Mouse (Mus musculus): ENCODE results near the gene Atp2a1. TPM values are rescaled to one million over a fixed set of nuclear protein-coding genes. Genes with fewer than 3 reads are reported as not detected.

Gene Atp2a1
- polyA plus RNA-seq, 1 experiment, result 2.2 TPM

DNA sequence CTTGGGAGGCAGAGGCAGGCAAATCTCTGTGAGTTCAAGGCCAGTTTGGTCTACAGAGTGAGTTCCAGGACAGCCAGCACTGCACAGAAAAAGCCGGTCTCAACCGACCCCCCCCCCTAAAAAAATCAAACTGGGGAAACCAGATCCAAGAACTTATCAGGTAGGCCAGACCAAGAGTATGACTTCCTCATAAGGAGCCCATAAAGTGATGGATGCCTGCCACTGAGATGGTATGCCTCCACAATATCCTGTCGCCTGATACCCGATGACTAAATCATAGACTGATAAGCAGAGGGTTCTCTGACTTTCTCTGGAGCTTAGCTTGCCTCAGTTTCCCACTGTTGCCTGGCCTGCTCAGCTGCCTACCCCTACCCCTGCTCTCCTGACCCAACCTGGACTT is 65.1 kb downstream of the Atp2a1 start:
- no peak for TF ChIP-seq MAX (IDR thresholded peaks at IDR 0.05)
- TF ChIP-seq CEBPB (IDR thresholded peaks at IDR 0.05; ENCODE audit: low read depth), result no peak
- TF ChIP-seq USF1 (IDR thresholded peaks at IDR 0.05; ENCODE audit: low read depth), result no peak
- no peak for TF ChIP-seq CTCF (IDR thresholded peaks at IDR 0.05; ENCODE audit: control insufficient read depth, insufficient read depth, insufficient read length)
- no peak for TF ChIP-seq MYOD1 (IDR thresholded peaks at IDR 0.05; ENCODE audit: control insufficient read depth, insufficient read length, low read depth)
- no peak for TF ChIP-seq FOSL1 (IDR thresholded peaks at IDR 0.05; ENCODE audit: insufficient read depth, low read length, poor library complexity, severe bottlenecking)
- TF ChIP-seq MYOG (IDR thresholded peaks at IDR 0.05; ENCODE audit: control insufficient read depth, extremely low read depth, insufficient read length), result no peak
- no peak overlapping the region for H3ac ChIP-seq (ENCODE audit: control insufficient read depth, insufficient read length, low read depth)
- H3K4me3 ChIP-seq (ENCODE audit: insufficient read depth, poor library complexity, severe bottlenecking), result no peak overlapping the region
- no peaks in the 10 kb centered on the region for H3K27me3 ChIP-seq (ENCODE audit: control insufficient read depth, insufficient read depth, insufficient read length)
- peaks cover 5% of the 10 kb centered on the region for H3K79me2 ChIP-seq (ENCODE audit: control insufficient read depth, insufficient read depth)
- H3K79me3 ChIP-seq (ENCODE audit: low read depth), result no peaks in the 10 kb centered on the region
- no peaks in the 10 kb centered on the region for H3K36me3 ChIP-seq (ENCODE audit: control insufficient read depth, insufficient read depth)

DNA sequence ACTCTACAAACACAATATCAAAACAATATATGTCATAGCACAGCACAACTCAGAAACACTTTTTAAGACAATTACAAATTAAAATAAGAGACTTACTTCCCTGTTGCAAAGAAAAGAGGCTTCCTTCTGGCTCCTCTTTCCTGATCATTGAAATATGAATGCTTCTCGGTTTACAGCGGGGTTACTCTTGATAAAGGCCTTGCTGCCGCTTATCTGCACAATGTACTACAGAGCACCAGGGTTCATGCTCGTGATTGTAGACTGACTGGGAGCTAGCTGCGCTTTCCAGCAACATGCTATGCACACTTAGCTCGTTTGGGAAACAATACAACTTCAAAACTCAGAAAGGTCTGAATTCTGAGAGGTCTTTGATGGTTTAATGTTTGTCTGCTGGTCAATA is 65.7 kb downstream of the Atp2a1 start:
- H3K4me3 ChIP-seq (ENCODE audit: insufficient read depth, poor library complexity, severe bottlenecking), result no peak overlapping the region
- H3ac ChIP-seq (ENCODE audit: control insufficient read depth, insufficient read length, low read depth), result no peak overlapping the region
- no peaks in the 10 kb centered on the region for H3K27me3 ChIP-seq (ENCODE audit: control insufficient read depth, insufficient read depth, insufficient read length)
- H3K79me3 ChIP-seq (ENCODE audit: low read depth), result no peaks in the 10 kb centered on the region
- no peaks in the 10 kb centered on the region for H3K36me3 ChIP-seq (ENCODE audit: control insufficient read depth, insufficient read depth)
- peaks cover 5% of the 10 kb centered on the region for H3K79me2 ChIP-seq (ENCODE audit: control insufficient read depth, insufficient read depth)
- no peak for TF ChIP-seq MYOD1 (IDR thresholded peaks at IDR 0.05; ENCODE audit: control insufficient read depth, insufficient read length, low read depth)
- no peak for TF ChIP-seq CTCF (IDR thresholded peaks at IDR 0.05; ENCODE audit: control insufficient read depth, insufficient read depth, insufficient read length)
- TF ChIP-seq MYOG (IDR thresholded peaks at IDR 0.05; ENCODE audit: control insufficient read depth, extremely low read depth, insufficient read length), result no peak
- TF ChIP-seq USF1 (IDR thresholded peaks at IDR 0.05; ENCODE audit: low read depth), result no peak
- no peak for TF ChIP-seq MAX (IDR thresholded peaks at IDR 0.05)
- no peak for TF ChIP-seq CEBPB (IDR thresholded peaks at IDR 0.05; ENCODE audit: low read depth)
- TF ChIP-seq FOSL1 (IDR thresholded peaks at IDR 0.05; ENCODE audit: insufficient read depth, low read length, poor library complexity, severe bottlenecking), result no peak

- Histone ChIP-seq H3K4me3 (ENCODE audit: insufficient read depth, poor library complexity, severe bottlenecking) (peak within 1 kb of the TSS; percentile 75), H3K36me3 (ENCODE audit: control insufficient read depth, insufficient read depth) (no peaks in the 10 kb centered on the region), H3K79me2 (ENCODE audit: control insufficient read depth, insufficient read depth) (peaks cover 5% of the 10 kb centered on the region), H3ac (ENCODE audit: control insufficient read depth, insufficient read length, low read depth) (peak within 1 kb of the TSS; percentile 73), H3K79me3 (ENCODE audit: low read depth) (no peaks in the 10 kb centered on the region), H3K27me3 (ENCODE audit: control insufficient read depth, insufficient read depth, insufficient read length) (no peaks in the 10 kb centered on the region)
- TF ChIP-seq MAX (IDR thresholded peaks at IDR 0.05) (no peak), MYOD1 (IDR thresholded peaks at IDR 0.05; ENCODE audit: control insufficient read depth, insufficient read length, low read depth) (no peak)
Observed at GRCm38 (mm10) chr7:126396298-126397119, 66.4 kb downstream of the Atp2a1 start, which contains the start of gene Nfatc2ip. Nfatc2ip (minus strand) TSS chr7:126396737.

Other genes starting within 250 kb of the Atp2a1 start
- gene Sbk1, start 190.5 kb downstream of the Atp2a1 start, polyA plus RNA-seq (2012; fragmentation: generic; extraction: Trizol), result 11.3 TPM
- 0.23 TPM for gene Lat, start 93.5 kb downstream of the Atp2a1 start, polyA plus RNA-seq (2012; fragmentation: generic; extraction: Trizol)
- gene Spns1, start 85.7 kb downstream of the Atp2a1 start, polyA plus RNA-seq (2012; fragmentation: generic; extraction: Trizol), result 69.8 TPM
- 6.2 TPM for gene Nfatc2ip, start 66.4 kb downstream of the Atp2a1 start, polyA plus RNA-seq (2012; fragmentation: generic; extraction: Trizol)
- gene Cd19, start 48.2 kb downstream of the Atp2a1 start, polyA plus RNA-seq (2012; fragmentation: generic; extraction: Trizol), result not detected
- 17.5 TPM for gene Rabep2, start 34.3 kb downstream of the Atp2a1 start, polyA plus RNA-seq (2012; fragmentation: generic; extraction: Trizol)
- 36.9 TPM for gene Sh2b1, start 12.3 kb upstream of the Atp2a1 start, polyA plus RNA-seq (2012; fragmentation: generic; extraction: Trizol)
- 200 TPM for gene Tufm, start 24.3 kb upstream of the Atp2a1 start, polyA plus RNA-seq (2012; fragmentation: generic; extraction: Trizol)
- 73.0 TPM for gene Atxn2l, start 40.3 kb upstream of the Atp2a1 start, polyA plus RNA-seq (2012; fragmentation: generic; extraction: Trizol)
- 228 TPM for gene Eif3c, start 103.3 kb upstream of the Atp2a1 start, polyA plus RNA-seq (2012; fragmentation: generic; extraction: Trizol)
- 2.0 TPM for gene Apobr, start 121.8 kb upstream of the Atp2a1 start, polyA plus RNA-seq (2012; fragmentation: generic; extraction: Trizol)
- 4.5 TPM for gene Cln3, start 122.7 kb upstream of the Atp2a1 start, polyA plus RNA-seq (2012; fragmentation: generic; extraction: Trizol)
- gene Il27, start 131.8 kb upstream of the Atp2a1 start, polyA plus RNA-seq (2012; fragmentation: generic; extraction: Trizol), result not detected
- gene Nupr1, start 167.8 kb upstream of the Atp2a1 start, polyA plus RNA-seq (2012; fragmentation: generic; extraction: Trizol), result 49.9 TPM
- 39.3 TPM for gene Sgf29, start 186.2 kb upstream of the Atp2a1 start, polyA plus RNA-seq (2012; fragmentation: generic; extraction: Trizol)
- gene Sult1a1, start 213.3 kb upstream of the Atp2a1 start, polyA plus RNA-seq (2012; fragmentation: generic; extraction: Trizol), result 0.07 TPM
- gene Bola2, start 232.3 kb upstream of the Atp2a1 start, polyA plus RNA-seq (2012; fragmentation: generic; extraction: Trizol), result 116 TPM
- gene Slx1b, start 232.7 kb upstream of the Atp2a1 start, polyA plus RNA-seq (2012; fragmentation: generic; extraction: Trizol), result 5.4 TPM
- 1.9 TPM for gene Coro1a, start 244.7 kb upstream of the Atp2a1 start, polyA plus RNA-seq (2012; fragmentation: generic; extraction: Trizol)